Mouse (Mus musculus) thymus, adult 2 months (tissue): ENCODE measurements around the gene Bcdin3d. TPM values are rescaled to one million over a fixed set of nuclear protein-coding genes. Genes with fewer than 3 reads are reported as not detected.

Experiments used
- DNase-seq: peaks from one replicate; pipeline ENCODE4 v3.0.0; 2021
- H3K27ac ChIP-seq: fragments of 200-500 bp; 2 replicates; pipeline ENCODE4 v1.5.1; 2012; ENCODE audit warnings: low read length, control low read depth; ENCODE audit not compliant: control insufficient read depth, insufficient read depth
- H3K27me3 ChIP-seq: fragments of 200-500 bp; 2 replicates; pipeline ENCODE4 v1.6.1; 2012; ENCODE audit warnings: mild to moderate bottlenecking, low read length, moderate library complexity, mixed read lengths; ENCODE audit not compliant: control insufficient read depth, insufficient read depth
- H3K36me3 ChIP-seq: fragments of 200-500 bp; 2 replicates; pipeline ENCODE4 v1.6.1; 2012; ENCODE audit warnings: mild to moderate bottlenecking, low read length, moderate library complexity; ENCODE audit not compliant: control insufficient read depth, insufficient read depth
- H3K4me1 ChIP-seq: fragments of 200-500 bp; replicated peaks from 2 replicates; pipeline ENCODE4 v1.6.1; 2012; ENCODE audit warnings: low read length; ENCODE audit not compliant: control insufficient read depth, insufficient read depth
- H3K4me3 ChIP-seq: fragments of 200-500 bp; 2 replicates; pipeline ENCODE4 v1.5.1; 2012; ENCODE audit warnings: mild to moderate bottlenecking, low read length, control low read depth, moderate library complexity; ENCODE audit not compliant: control insufficient read depth, insufficient read depth
- CTCF ChIP-seq: fragments of 200-500 bp; IDR thresholded peaks from 2 replicates; pipeline ENCODE4 v1.5.1; 2012; ENCODE audit warnings: mild to moderate bottlenecking, control low read depth, low read length, moderate library complexity, borderline replicate concordance; ENCODE audit not compliant: control insufficient read depth, poor library complexity, insufficient read depth; ENCODE audit errors: extremely low read depth
- POLR2A ChIP-seq: fragments of 200-500 bp; IDR thresholded peaks from 2 replicates; pipeline ENCODE4 v1.6.1; 2012; ENCODE audit warnings: mild to moderate bottlenecking, low read length, control low read depth, moderate library complexity; ENCODE audit not compliant: control insufficient read depth, poor library complexity, insufficient read depth; ENCODE audit errors: extremely low read depth
- WGBS: fragments of 180-500 bp; shearing (Covaris S2); methylation state at CpG from one replicate; pipeline ENCODE4 v1.1.7; 2018; 5-methylcytosine and 5-hydroxymethylcytosine counted together
- polyA plus RNA-seq: library from polyadenylated mRNA; depleted of rRNA; stranded (reverse); fragments of >200 nt; gene quantifications from 2 replicates; pipeline ENCODE4 v1.2.3, GENCODE M21; 2012; rRNA removed

Gene Bcdin3d
- polyA plus RNA-seq = 12.4 and 13.7 TPM in 2 replicates

GRCm38 (mm10) chr15:99474576-99474926 lies at the start of gene Bcdin3d:
TSS of gene Bcdin3d (minus strand) at chr15:99474730.
- Histone ChIP-seq H3K4me1 (peaks cover 18% of the 10 kb centered on the region), H3K27me3 (no peaks in the 10 kb centered on the region), H3K4me3 (peak within 1 kb of the TSS; percentile 93), H3K36me3 (no peaks in the 10 kb centered on the region), H3K27ac (peak within 1 kb of the TSS; percentile 19; the same call in 1 of the 2 replicates)
- TF ChIP-seq POLR2A = peak; percentile 89
- TF ChIP-seq CTCF = peak; percentile 62; the same call in 1 of the 2 replicates
- peak; percentile 92 for DNase-seq
- under 1% methylated on average over 26 of the region's 26 CpGs for WGBS

DNA sequence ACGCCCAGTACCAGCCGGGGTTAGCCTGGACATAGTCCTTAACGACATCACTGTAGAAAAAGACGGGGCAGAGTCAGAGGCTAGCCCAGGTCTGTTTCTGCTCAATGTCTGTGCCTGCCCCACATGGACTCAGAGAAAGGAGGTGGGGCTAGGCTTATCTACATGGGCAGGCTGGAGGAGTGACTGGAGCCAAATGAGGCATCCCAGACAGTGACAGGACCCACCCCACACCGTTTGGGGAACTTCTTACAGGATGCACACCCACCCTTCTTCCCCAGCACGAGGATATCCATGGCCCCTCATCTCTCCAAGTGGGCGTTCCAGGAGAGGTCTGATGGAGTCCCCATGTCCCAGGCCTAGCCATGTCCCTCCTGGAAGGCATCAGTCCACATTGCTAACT lies 45.8 kb upstream of the Bcdin3d start:
- Histone ChIP-seq H3K4me1 (no peaks in the 10 kb centered on the region), H3K27ac (no peak overlapping the region), H3K36me3 (no peaks in the 10 kb centered on the region), H3K27me3 (no peaks in the 10 kb centered on the region), H3K4me3 (no peak overlapping the region)
- whole genome bisulfite sequencing = 67% methylated on average over 7 of the region's 7 CpGs
- no peak for DNase-seq
- TF ChIP-seq CTCF (no peak), POLR2A (no peak)

- Histone ChIP-seq H3K27ac (no peak overlapping the region), H3K36me3 (no peaks in the 10 kb centered on the region), H3K27me3 (no peaks in the 10 kb centered on the region), H3K4me1 (no peaks in the 10 kb centered on the region), H3K4me3 (no peak overlapping the region)
- TF ChIP-seq POLR2A (no peak), CTCF (no peak)
- 90% methylated on average over 9 of the region's 9 CpGs for WGBS
- DNase-seq = no peak
These were observed 45.1 kb upstream of the Bcdin3d start for GRCm38 (mm10) chr15:99519626-99520025.

GRCm38 (mm10) chr15:99517715-99518114 lies 43.2 kb upstream of the Bcdin3d start:
- WGBS = 87% methylated on average over 7 of the region's 7 CpGs
- Histone ChIP-seq H3K4me3 (no peak overlapping the region), H3K27ac (no peak overlapping the region), H3K36me3 (no peaks in the 10 kb centered on the region), H3K27me3 (no peaks in the 10 kb centered on the region), H3K4me1 (no peaks in the 10 kb centered on the region)
- TF ChIP-seq CTCF = no peak
- TF ChIP-seq POLR2A = no peak
- no peak for DNase-seq

DNA sequence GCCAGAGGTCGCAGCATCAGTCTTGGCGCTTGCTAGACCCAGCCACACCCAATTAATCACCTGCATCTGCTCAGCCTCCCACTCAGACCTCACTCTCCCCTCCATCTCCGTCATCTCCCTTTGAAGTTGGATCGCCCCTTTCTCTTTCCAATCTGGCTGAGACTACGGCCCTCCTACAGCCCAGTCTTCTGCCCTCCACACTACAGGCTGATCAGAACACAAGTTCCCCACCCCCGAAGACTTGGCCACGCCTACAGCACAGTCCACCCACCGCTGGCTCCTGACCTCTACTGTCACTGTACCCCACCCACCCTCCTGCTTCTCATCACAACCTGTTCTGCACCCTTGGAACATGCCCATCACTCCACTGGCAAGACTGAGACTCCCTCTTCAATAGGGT lies 42.2 kb upstream of the Bcdin3d start:
- Histone ChIP-seq H3K27ac (no peak overlapping the region), H3K4me3 (no peak overlapping the region), H3K27me3 (no peaks in the 10 kb centered on the region), H3K36me3 (no peaks in the 10 kb centered on the region), H3K4me1 (no peaks in the 10 kb centered on the region)
- 64% methylated on average over 8 of the region's 8 CpGs for WGBS
- no peak for TF ChIP-seq CTCF
- TF ChIP-seq POLR2A = no peak
- no peak for DNase-seq

- no peak overlapping the region for H3K27ac ChIP-seq
- H3K4me1 ChIP-seq = no peaks in the 10 kb centered on the region
- H3K36me3 ChIP-seq = no peaks in the 10 kb centered on the region
- H3K27me3 ChIP-seq = no peaks in the 10 kb centered on the region
- WGBS = 87% methylated on average over 15 of the region's 15 CpGs
- DNase-seq = no peak
- no peak for TF ChIP-seq POLR2A
- no peak for TF ChIP-seq CTCF
- H3K4me3 ChIP-seq = no peak overlapping the region
These were observed 37.4 kb upstream of the Bcdin3d start for GRCm38 (mm10) chr15:99511797-99512525.

DNA sequence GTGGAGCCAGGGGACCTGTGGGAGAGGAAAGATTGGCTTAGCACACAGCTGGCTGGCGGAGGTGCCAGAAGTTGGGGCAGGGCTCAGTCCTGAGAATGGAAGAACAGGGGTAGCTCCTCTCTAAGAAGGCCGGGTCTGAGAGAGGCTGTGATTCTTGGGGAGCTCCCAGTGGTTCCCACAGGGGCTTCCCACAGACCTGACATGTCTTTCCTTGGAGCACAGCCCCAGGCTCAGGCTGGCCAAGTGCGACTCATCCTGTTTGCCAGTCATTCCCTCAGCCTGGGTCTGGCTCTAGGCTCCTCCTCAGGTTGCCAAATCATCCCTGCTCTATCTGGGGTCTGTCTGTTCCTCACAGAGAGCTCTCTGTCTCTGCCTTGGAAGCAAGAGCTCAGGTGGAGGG lies 36.1 kb upstream of the Bcdin3d start:
- Histone ChIP-seq H3K4me3 (no peak overlapping the region), H3K36me3 (no peaks in the 10 kb centered on the region), H3K27me3 (no peaks in the 10 kb centered on the region), H3K4me1 (no peaks in the 10 kb centered on the region), H3K27ac (no peak overlapping the region)
- TF ChIP-seq CTCF = no peak
- no peak for TF ChIP-seq POLR2A
- WGBS = 82% methylated on average over 3 of the region's 3 CpGs
- no peak for DNase-seq
